Mouse (Mus musculus) kidney, embryonic 16.5 days (tissue): Measurements from ENCODE around the gene 2310039H08Rik. TPM values are rescaled to one million over a fixed set of nuclear protein-coding genes. Genes with fewer than 3 reads are reported as not detected.
"Not testable (repeated sequence)": the region's sequence is repeated elsewhere in the genome, so short reads cannot be mapped to it uniquely, and the experiment has no call there.

ENCODE experiments used
- ATAC-seq: fragments of 200-750 bp; cut with Nextera tagmentation; 2 replicates; pipeline ENCODE4 v1.8.0; 2017; ENCODE audit warnings: moderate TSS enrichment; ENCODE audit not compliant: low FRiP score, low TSS enrichment
- H3K27ac ChIP-seq: fragments of 300-500 bp; sonication (generic); 2 replicates; pipeline ENCODE4 v1.5.1; 2014; ENCODE audit warnings: low read length
- H3K27me3 ChIP-seq: fragments of 300-500 bp; sonication (generic); 2 replicates; pipeline ENCODE4 v1.6.1; 2014; ENCODE audit warnings: low read length, control low read depth, mixed read lengths; ENCODE audit not compliant: insufficient read depth
- H3K36me3 ChIP-seq: fragments of 300-500 bp; sonication (generic); 2 replicates; pipeline ENCODE4 v1.6.1; 2014; ENCODE audit warnings: low read length, control low read depth, mixed read lengths; ENCODE audit not compliant: insufficient read depth
- H3K4me1 ChIP-seq: fragments of 300-500 bp; sonication (generic); 2 replicates; pipeline ENCODE4 v1.6.1; 2014; ENCODE audit warnings: low read length, control low read depth, mixed read lengths; ENCODE audit not compliant: insufficient read depth
- H3K4me2 ChIP-seq: fragments of 300-500 bp; sonication (generic); replicated peaks from 2 replicates; pipeline ENCODE4 v1.6.1; 2014; ENCODE audit warnings: low read depth, low read length
- H3K4me3 ChIP-seq: fragments of 300-500 bp; sonication (generic); 2 replicates; pipeline ENCODE4 v1.5.1; 2014; ENCODE audit warnings: mild to moderate bottlenecking, low read length
- H3K9ac ChIP-seq: fragments of 300-500 bp; sonication (generic); replicated peaks from 2 replicates; pipeline ENCODE4 v1.6.1; 2014; ENCODE audit warnings: low read length
- H3K9me3 ChIP-seq: fragments of 300-500 bp; sonication (generic); 2 replicates; pipeline ENCODE4 v1.6.1; 2016; ENCODE audit warnings: low read length, control low read depth
- WGBS: fragments of 180-500 bp; shearing (Covaris S2); extraction: QIAGEN DNeasy Blood & Tissue Kit; methylation state at CpG from one replicate; pipeline ENCODE4 v1.1.7; 2014; 5-methylcytosine and 5-hydroxymethylcytosine counted together
- polyA plus RNA-seq: library from polyadenylated mRNA; unstranded; fragments of >200 nt; fragmentation: Nextera tagmentation; extraction: Ambion mirVana; gene quantifications from 2 replicates; pipeline ENCODE4 v1.2.1, GENCODE M21; 2015

2310039H08Rik gene
- polyA plus RNA-seq, 1 experiment from 2014 or later: 89.9 TPM

DNA sequence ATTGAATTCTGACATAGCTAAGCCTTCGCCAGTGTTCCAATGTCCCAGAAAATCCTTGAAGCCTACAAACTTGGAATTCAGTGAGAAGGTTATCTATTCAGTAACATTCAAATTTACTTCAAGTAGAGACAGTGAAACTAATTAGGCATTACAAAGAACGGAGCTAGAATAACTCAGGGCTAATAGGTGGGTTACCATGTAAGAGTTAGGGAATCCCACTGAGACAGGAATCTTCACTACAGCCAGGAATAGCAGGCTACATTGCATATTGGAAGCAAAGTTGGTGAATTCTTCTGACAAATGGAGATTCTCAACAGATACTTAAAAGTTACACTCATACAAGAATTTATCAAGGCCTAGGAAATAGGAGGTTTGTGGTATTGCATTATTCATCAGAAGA is 15.5 kb downstream of the 2310039H08Rik start:
- ATAC-seq, H3K36me3 ChIP-seq, H3K4me1 ChIP-seq, H3K4me2 ChIP-seq, H3K27me3 ChIP-seq, H3K9me3 ChIP-seq, H3K9ac ChIP-seq, H3K27ac ChIP-seq, H3K4me3 ChIP-seq: not testable (repeated sequence)
- WGBS: 61% methylated on average over 2 of the region's 2 CpGs

DNA sequence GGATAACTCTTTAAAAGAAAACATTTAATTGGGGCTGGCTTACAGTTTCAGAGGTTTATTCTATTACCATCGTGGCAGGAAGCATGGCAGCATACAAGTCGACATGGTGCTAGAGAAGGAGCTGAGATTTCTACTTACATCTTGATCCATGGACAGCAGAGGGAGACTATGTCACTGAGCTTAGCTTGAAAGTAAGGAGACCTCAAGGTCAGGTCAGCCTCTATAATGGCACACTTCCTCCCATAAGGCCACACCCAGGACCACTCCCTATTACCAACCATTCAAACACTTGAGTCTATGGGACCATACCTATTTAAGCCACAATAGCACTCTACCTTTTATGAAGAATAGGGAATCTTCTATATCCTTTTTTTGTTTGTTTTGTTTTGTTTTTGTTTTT is 20.5 kb downstream of the 2310039H08Rik start:
- no peak overlapping the region for H3K4me3 ChIP-seq
- H3K4me1 ChIP-seq: 0 out of 2 replicates have a peak, but pooled peaks cover 5% of the 10 kb centered on the region
- no peaks in the 10 kb centered on the region for H3K27me3 ChIP-seq
- no peaks in the 10 kb centered on the region for H3K36me3 ChIP-seq
- no peak for ATAC-seq
- 74% methylated on average over 2 of the region's 2 CpGs for WGBS
- H3K9ac ChIP-seq: no peak overlapping the region
- H3K4me2 ChIP-seq: no peak overlapping the region
- no peaks in the 10 kb centered on the region for H3K9me3 ChIP-seq
- no peak overlapping the region for H3K27ac ChIP-seq

- Histone ChIP-seq H3K4me2 (no peak overlapping the region), H3K27ac (no peak overlapping the region), H3K9me3 (no peaks in the 10 kb centered on the region), H3K27me3 (no peaks in the 10 kb centered on the region), H3K4me1 (0 out of 2 replicates have a peak, but pooled peaks cover 5% of the 10 kb centered on the region), H3K4me3 (no peak overlapping the region), H3K36me3 (peaks cover 26% of the 10 kb centered on the region), H3K9ac (no peak overlapping the region)
- no peak for ATAC-seq
- WGBS: 90% methylated on average over 4 of the region's 4 CpGs
Observed at GRCm38 (mm10) chr17:46796743-46797142, 24.3 kb downstream of the 2310039H08Rik start.

DNA sequence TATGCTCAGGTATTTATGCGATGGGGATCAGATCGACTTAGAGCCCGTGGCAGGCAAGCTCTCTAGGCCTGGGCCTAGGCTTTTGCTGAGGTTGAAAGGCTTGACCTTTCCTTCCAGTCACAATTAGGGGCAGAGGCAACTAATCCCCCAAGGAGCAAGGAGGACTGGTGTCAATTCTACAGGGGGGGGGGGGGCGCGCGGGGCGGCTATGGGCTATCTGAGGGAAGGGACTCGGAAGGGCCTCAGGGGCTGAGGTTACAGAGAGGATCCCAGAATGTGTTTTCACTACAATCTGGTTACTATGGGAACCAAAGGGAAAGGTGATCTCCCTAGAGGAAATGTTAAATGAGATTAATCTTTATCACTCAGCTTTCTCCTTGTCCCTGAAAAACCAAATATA is 25.0 kb downstream of the 2310039H08Rik start:
- no peak overlapping the region for H3K27ac ChIP-seq
- H3K4me2 ChIP-seq: no peak overlapping the region
- ATAC-seq: 0 out of 2 replicates have a peak, but pooled peaks have one; percentile 23
- H3K9ac ChIP-seq: no peak overlapping the region
- no peak overlapping the region for H3K4me3 ChIP-seq
- 32% methylated on average over 8 of the region's 8 CpGs for WGBS
- H3K27me3 ChIP-seq: no peaks in the 10 kb centered on the region
- H3K4me1 ChIP-seq: 0 out of 2 replicates have a peak, but pooled peaks cover 5% of the 10 kb centered on the region
- H3K36me3 ChIP-seq: peaks cover 26% of the 10 kb centered on the region
- H3K9me3 ChIP-seq: no peaks in the 10 kb centered on the region

DNA sequence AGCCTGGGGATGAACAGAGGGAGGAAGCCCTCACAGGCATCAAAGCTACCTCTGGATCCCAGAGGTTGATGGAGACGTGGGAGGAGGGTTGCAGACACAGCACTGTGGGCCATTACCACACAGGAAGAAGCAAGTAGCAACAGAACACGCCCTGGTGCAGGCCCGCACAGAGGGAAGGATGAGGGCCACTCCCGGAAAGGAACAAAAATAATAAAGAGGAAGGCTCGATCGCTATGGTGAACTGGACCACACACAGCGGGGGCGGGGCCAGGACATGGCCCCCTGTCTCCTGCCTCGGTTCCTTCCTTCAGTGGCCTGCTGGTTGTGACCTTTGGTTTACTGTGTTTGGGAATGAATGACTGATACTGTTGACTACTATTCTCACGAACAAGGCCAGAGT is 27.2 kb downstream of the 2310039H08Rik start:
- H3K27me3 ChIP-seq: no peaks in the 10 kb centered on the region
- peaks cover 26% of the 10 kb centered on the region for H3K36me3 ChIP-seq
- H3K4me2 ChIP-seq: no peak overlapping the region
- 64% methylated on average over 10 of the region's 10 CpGs for WGBS
- no peak overlapping the region for H3K27ac ChIP-seq
- H3K9me3 ChIP-seq: no peaks in the 10 kb centered on the region
- no peak overlapping the region for H3K4me3 ChIP-seq
- ATAC-seq: no peak
- H3K9ac ChIP-seq: no peak overlapping the region
- H3K4me1 ChIP-seq: 0 out of 2 replicates have a peak, but pooled peaks cover 5% of the 10 kb centered on the region

DNA sequence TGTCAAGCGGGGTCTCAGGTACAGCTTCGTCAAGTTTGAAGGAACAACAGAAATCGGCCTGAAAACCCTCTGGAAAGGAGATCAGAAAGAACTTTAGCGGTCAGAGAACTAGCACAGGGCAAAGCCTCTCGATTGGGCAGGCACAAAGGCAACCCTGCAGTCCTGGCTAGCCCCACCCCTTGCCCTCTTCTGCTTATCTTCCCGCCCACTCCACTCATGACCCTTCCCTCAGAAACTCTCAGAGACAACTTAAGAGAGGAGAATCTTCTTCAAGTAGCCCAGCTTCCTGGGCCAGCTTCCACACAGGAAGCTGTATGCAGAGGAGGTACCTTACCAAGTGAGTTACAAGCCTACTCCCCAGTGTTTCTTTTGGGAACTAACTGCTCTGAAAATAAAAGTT is 29.3 kb downstream of the 2310039H08Rik start:
- no peak for ATAC-seq
- peaks cover 39% of the 10 kb centered on the region for H3K36me3 ChIP-seq
- no peaks in the 10 kb centered on the region for H3K4me1 ChIP-seq
- 71% methylated on average over 6 of the region's 6 CpGs for WGBS
- no peaks in the 10 kb centered on the region for H3K27me3 ChIP-seq
- no peaks in the 10 kb centered on the region for H3K9me3 ChIP-seq
- no peak overlapping the region for H3K27ac ChIP-seq
- no peak overlapping the region for H3K9ac ChIP-seq
- H3K4me3 ChIP-seq: no peak overlapping the region
- H3K4me2 ChIP-seq: no peak overlapping the region

DNA sequence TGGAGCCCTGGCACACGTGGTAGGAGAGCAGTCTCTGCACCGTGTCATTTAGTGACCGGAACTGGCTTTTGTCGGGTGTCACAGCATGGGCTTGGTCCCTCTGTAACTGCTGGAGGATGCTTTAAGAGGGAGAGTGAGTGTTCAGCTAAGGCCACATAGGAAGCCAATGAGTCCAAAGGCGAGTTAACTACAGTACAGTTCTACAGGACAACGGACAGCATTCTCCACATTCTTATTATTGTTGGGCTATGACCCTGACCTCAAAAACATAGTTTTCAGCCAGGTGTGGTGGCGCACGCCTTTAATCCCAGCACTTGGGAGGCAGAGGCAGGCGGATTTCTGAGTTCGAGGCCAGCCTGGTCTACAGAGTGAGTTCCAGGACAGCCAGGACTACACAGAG is 35.9 kb downstream of the 2310039H08Rik start:
- Histone ChIP-seq H3K4me2 (no peak overlapping the region), H3K36me3 (peaks cover 35% of the 10 kb centered on the region), H3K27me3 (no peaks in the 10 kb centered on the region), H3K4me1 (no peaks in the 10 kb centered on the region), H3K4me3 (no peak overlapping the region), H3K9me3 (no peaks in the 10 kb centered on the region), H3K27ac (no peak overlapping the region), H3K9ac (no peak overlapping the region)
- ATAC-seq: no peak
- WGBS: 91% methylated on average over 10 of the region's 10 CpGs

DNA sequence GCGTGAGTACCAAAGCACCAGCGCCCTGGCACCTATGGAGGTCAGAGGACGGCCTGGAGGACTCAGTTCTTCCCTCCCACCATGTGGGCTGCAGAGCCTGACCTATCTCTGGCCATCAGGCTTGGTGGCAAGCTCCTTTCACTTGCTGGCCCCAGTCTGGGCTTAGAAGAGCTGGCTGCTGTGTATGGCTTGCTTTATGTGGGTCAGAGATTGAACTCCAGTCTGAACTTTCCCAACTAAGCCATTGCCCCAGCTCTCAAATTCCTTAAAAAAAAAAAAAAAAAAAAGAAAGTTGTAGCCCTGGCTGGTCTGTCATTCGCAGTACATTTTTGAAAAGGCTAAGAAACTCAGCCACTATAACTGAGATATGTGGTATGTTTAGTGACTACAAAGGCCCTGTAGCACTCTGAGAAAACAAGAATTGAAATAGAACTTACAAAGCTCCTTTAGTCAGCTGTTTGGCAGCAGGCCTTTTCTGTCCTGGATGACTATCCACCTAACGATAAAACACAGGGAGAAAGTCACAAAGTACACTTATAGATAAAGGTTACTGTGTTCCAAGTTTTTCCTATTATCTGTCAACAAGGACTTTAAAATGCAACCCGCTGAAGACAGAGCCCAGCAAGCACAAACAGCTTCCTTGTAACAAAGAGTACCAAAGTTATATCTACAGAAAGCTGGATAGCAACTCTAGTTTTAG is 36.8 kb downstream of the 2310039H08Rik start:
- Histone ChIP-seq H3K9ac (no peak overlapping the region), H3K4me3 (no peak overlapping the region), H3K4me1 (no peaks in the 10 kb centered on the region), H3K9me3 (no peaks in the 10 kb centered on the region), H3K4me2 (no peak overlapping the region), H3K27me3 (no peaks in the 10 kb centered on the region), H3K36me3 (peaks cover 35% of the 10 kb centered on the region), H3K27ac (no peak overlapping the region)
- no peak for ATAC-seq
- 86% methylated on average over 6 of the region's 6 CpGs for WGBS

GRCm38 (mm10) chr17:46810672-46811071 is 38.2 kb downstream of the 2310039H08Rik start:
- H3K27me3 ChIP-seq: no peaks in the 10 kb centered on the region
- H3K9ac ChIP-seq: no peak overlapping the region
- no peak overlapping the region for H3K27ac ChIP-seq
- WGBS: 90% methylated on average over 3 of the region's 3 CpGs
- H3K9me3 ChIP-seq: no peaks in the 10 kb centered on the region
- H3K36me3 ChIP-seq: peaks cover 35% of the 10 kb centered on the region
- ATAC-seq: no peak
- H3K4me1 ChIP-seq: no peaks in the 10 kb centered on the region
- H3K4me3 ChIP-seq: no peak overlapping the region
- H3K4me2 ChIP-seq: no peak overlapping the region

DNA sequence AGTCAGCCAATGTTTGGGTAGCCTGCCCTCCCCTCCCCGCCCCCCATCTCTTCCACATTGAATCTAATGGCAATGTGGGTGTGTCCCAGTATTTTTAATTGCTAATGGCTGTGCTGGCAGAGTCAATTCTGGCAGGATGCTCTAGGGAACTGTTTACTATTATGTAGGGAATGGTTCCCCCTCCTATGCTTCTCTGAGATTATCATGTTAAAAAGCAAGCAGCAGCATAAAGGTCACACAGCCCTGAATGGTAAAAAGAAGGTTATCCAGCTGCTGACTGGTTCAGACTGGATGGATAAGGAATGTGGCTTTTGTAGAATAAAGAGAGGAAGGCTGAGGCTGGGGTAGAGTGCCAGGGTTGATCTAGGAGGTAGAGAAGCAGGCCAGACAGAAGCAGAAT is 40.0 kb downstream of the 2310039H08Rik start:
- Histone ChIP-seq H3K27me3 (no peaks in the 10 kb centered on the region), H3K27ac (no peak overlapping the region), H3K4me2 (no peak overlapping the region), H3K9me3 (no peaks in the 10 kb centered on the region), H3K9ac (no peak overlapping the region), H3K4me3 (no peak overlapping the region), H3K36me3 (peaks cover 22% of the 10 kb centered on the region), H3K4me1 (no peaks in the 10 kb centered on the region)
- ATAC-seq: no peak
- 71% methylated on average over 1 of the region's 1 CpGs for WGBS
